Mouse (Mus musculus) cerebellum, adult (tissue): ENCODE results near the gene Baz2b.
"Not testable (repeated sequence)": the region's sequence is repeated elsewhere in the genome, so short reads cannot be mapped to it uniquely, and the experiment has no call there.

ENCODE experiments used
- ATAC-seq: cut with Nextera tagmentation; 2 replicates; pipeline ENCODE4 v1.9.2; 2017; ENCODE audit warnings: mild to moderate bottlenecking, moderate library complexity, mixed read lengths; ENCODE audit not compliant: insufficient number of reproducible peaks, low FRiP score, low TSS enrichment

Baz2b gene

GRCm38 (mm10) chr2:59898105-59898504 lies 311.5 kb downstream of the Baz2b start:
- ATAC-seq = no peak

- no peak for ATAC-seq
Observed at GRCm38 (mm10) chr2:59896837-59897236, 312.8 kb downstream of the Baz2b start.

- ATAC-seq = no peak
Observed at GRCm38 (mm10) chr2:59896400-59896799, 313.2 kb downstream of the Baz2b start.

GRCm38 (mm10) chr2:59889699-59890098 lies 319.9 kb downstream of the Baz2b start:
- no peak for ATAC-seq

GRCm38 (mm10) chr2:59882742-59883281 lies 326.8 kb downstream of the Baz2b start:
- ATAC-seq = peak; percentile 18; the same call in 1 of the 2 replicates

- ATAC-seq = peak; percentile 90
Observed at GRCm38 (mm10) chr2:59881831-59882741, 327.6 kb downstream of the Baz2b start, which contains the start of gene Wdsub1. TSS of gene Wdsub1 (minus strand) at chr2:59882591.

GRCm38 (mm10) chr2:59881404-59881803 lies 328.2 kb downstream of the Baz2b start:
- no peak for ATAC-seq

- no peak for ATAC-seq
Observed at GRCm38 (mm10) chr2:59878221-59878620, 331.4 kb downstream of the Baz2b start.

- no peak for ATAC-seq
Observed at GRCm38 (mm10) chr2:59877335-59877734, 332.3 kb downstream of the Baz2b start.

- no peak for ATAC-seq
Observed at GRCm38 (mm10) chr2:59876482-59876881, 333.2 kb downstream of the Baz2b start.

GRCm38 (mm10) chr2:59870526-59870925 lies 339.1 kb downstream of the Baz2b start:
- no peak for ATAC-seq

GRCm38 (mm10) chr2:59862618-59863017 lies 347.0 kb downstream of the Baz2b start:
- no peak for ATAC-seq

GRCm38 (mm10) chr2:59854363-59854762 lies 355.3 kb downstream of the Baz2b start:
- peak; percentile 21; the same call in 1 of the 2 replicates for ATAC-seq

- no peak for ATAC-seq
Observed at GRCm38 (mm10) chr2:59853543-59853942, 356.1 kb downstream of the Baz2b start.

- no peak for ATAC-seq
Observed at GRCm38 (mm10) chr2:59852916-59853315, 356.7 kb downstream of the Baz2b start.

- not testable (repeated sequence) for ATAC-seq
Observed at GRCm38 (mm10) chr2:59851885-59852284, 357.8 kb downstream of the Baz2b start.
